Mouse (Mus musculus) CH12.LX (cell line): ENCODE measurements around the gene Prdx1. TPM values are rescaled to one million over a fixed set of nuclear protein-coding genes. Genes with fewer than 3 reads are reported as not detected.

ENCODE experiments used
- DNase-seq: peaks from one replicate; pipeline ENCODE4 v3.0.0-alpha.2; 2013; ENCODE audit errors: extremely low read depth
- H3K27ac ChIP-seq: 2 replicates; pipeline ENCODE4 v1.5.1; 2012; ENCODE audit warnings: low read depth, mild to moderate bottlenecking, control low read depth, moderate library complexity; ENCODE audit not compliant: insufficient read depth
- H3K27me3 ChIP-seq: replicated peaks from 2 replicates; pipeline ENCODE3; 2012; ENCODE audit warnings: inconsistent platforms
- H3K36me3 ChIP-seq, 2 experiments: replicated peaks in 1 of 2; 2 replicates each; pipeline versions ENCODE3 to v1.6.1; 2012; ENCODE audit warnings: inconsistent platforms in 1 of 2, low read length in 1 of 2, mild to moderate bottlenecking in 1 of 2, mixed read lengths in 1 of 2, moderate library complexity in 1 of 2; ENCODE audit not compliant: control insufficient read depth in 1 of 2, insufficient read depth in 1 of 2
- H3K4me1 ChIP-seq, 2 experiments: 2 replicates each; pipeline ENCODE4 v1.6.1; 2012; ENCODE audit warnings: inconsistent platforms in 1 of 2, moderate library complexity in 1 of 2; ENCODE audit not compliant: insufficient read depth in 2 of 2, control insufficient read depth in 1 of 2
- H3K4me2 ChIP-seq: 2 replicates; pipeline ENCODE4 v1.6.1; 2012; ENCODE audit warnings: low read depth, mild to moderate bottlenecking, control low read depth; ENCODE audit not compliant: poor library complexity, insufficient read depth, severe bottlenecking
- H3K4me3 ChIP-seq, 3 experiments: fragments of 150-350 bp in 1 of 3; sonication (generic) in 1 of 3; replicated peaks in 1 of 3; 2 replicates each; pipeline versions ENCODE3 to v1.5.1; 2011 to 2012; ENCODE audit warnings: low read depth in 2 of 3, low read length in 2 of 3, mild to moderate bottlenecking in 2 of 3, moderate library complexity in 2 of 3, control low read depth in 1 of 3, improper control_type of control experiment in 1 of 3, inconsistent platforms in 1 of 3, mixed read lengths in 1 of 3; ENCODE audit not compliant: poor library complexity in 1 of 3
- H3K79me2 ChIP-seq: replicated peaks from 2 replicates; pipeline ENCODE4 v1.6.1; 2012; ENCODE audit warnings: mild to moderate bottlenecking, moderate library complexity; ENCODE audit not compliant: control insufficient read depth, poor library complexity, insufficient read depth, severe bottlenecking; ENCODE audit errors: extremely low read depth
- H3K9ac ChIP-seq: 2 replicates; pipeline ENCODE4 v1.6.1; 2012; ENCODE audit warnings: low read depth, mild to moderate bottlenecking, control low read depth, moderate library complexity; ENCODE audit not compliant: insufficient read depth
- H3K9me3 ChIP-seq: replicated peaks from 2 replicates; pipeline ENCODE3; 2012; ENCODE audit warnings: low read length, inconsistent platforms, mixed read lengths
- CHD1 ChIP-seq: IDR thresholded peaks from 2 replicates; pipeline ENCODE4 v1.6.1; 2012; ENCODE audit warnings: low read depth, low read length, improper control_type of control experiment, inconsistent platforms
- ELF1 ChIP-seq: IDR thresholded peaks from 2 replicates; pipeline ENCODE4 v1.6.1; 2014; ENCODE audit warnings: low read depth, mild to moderate bottlenecking, inconsistent platforms, low read length, improper control_type of control experiment
- EP300 ChIP-seq: IDR thresholded peaks from 2 replicates; pipeline ENCODE4 v1.6.1; 2011; ENCODE audit warnings: low read length, improper control_type of control experiment
- HCFC1 ChIP-seq: IDR thresholded peaks from 2 replicates; pipeline ENCODE4 v1.6.1; 2012; ENCODE audit warnings: low read depth, mild to moderate bottlenecking, inconsistent platforms, low read length, improper control_type of control experiment
- JUN ChIP-seq: IDR thresholded peaks from 2 replicates; pipeline ENCODE4 v1.6.1; 2011; ENCODE audit warnings: low read depth, mild to moderate bottlenecking, low read length, improper control_type of control experiment, moderate library complexity; ENCODE audit not compliant: insufficient read depth
- MAZ ChIP-seq: IDR thresholded peaks from 2 replicates; pipeline ENCODE4 v1.6.1; 2012; ENCODE audit warnings: low read depth, mild to moderate bottlenecking, inconsistent platforms, low read length, improper control_type of control experiment, moderate library complexity
- MEF2A ChIP-seq: IDR thresholded peaks from 2 replicates; pipeline ENCODE4 v1.6.1; 2014; ENCODE audit warnings: low read depth, mild to moderate bottlenecking, inconsistent platforms, low read length, improper control_type of control experiment, borderline replicate concordance
- MYC ChIP-seq: IDR thresholded peaks from 2 replicates; pipeline ENCODE4 v1.6.1; 2011; ENCODE audit warnings: low read depth, mild to moderate bottlenecking, improper control_type of control experiment, low read length
- NELFE ChIP-seq: IDR thresholded peaks from 2 replicates; pipeline ENCODE4 v1.6.1; 2011; ENCODE audit warnings: low read depth, low read length, improper control_type of control experiment
- NRF1 ChIP-seq: IDR thresholded peaks from 2 replicates; pipeline ENCODE4 v1.6.1; 2014; ENCODE audit warnings: low read depth, mild to moderate bottlenecking, inconsistent platforms, low read length, improper control_type of control experiment, moderate library complexity
- POLR2A ChIP-seq: IDR thresholded peaks from 2 replicates; pipeline ENCODE4 v1.6.1; 2011; ENCODE audit warnings: low read depth, mild to moderate bottlenecking, improper control_type of control experiment, low read length
- RAD21 ChIP-seq: IDR thresholded peaks from 2 replicates; pipeline ENCODE4 v1.6.1; 2011; ENCODE audit warnings: low read depth, mild to moderate bottlenecking, low read length, improper control_type of control experiment, moderate library complexity
- RCOR1 ChIP-seq: conservative IDR thresholded peaks from 2 replicates; pipeline ENCODE4 v1.6.1; 2012; ENCODE audit warnings: low read depth, mild to moderate bottlenecking, inconsistent platforms, low read length, improper control_type of control experiment
- TCF12 ChIP-seq: IDR thresholded peaks from 2 replicates; pipeline ENCODE4 v1.6.1; 2014; ENCODE audit warnings: low read depth, mild to moderate bottlenecking, inconsistent platforms, low read length, improper control_type of control experiment
- ZC3H11A ChIP-seq: IDR thresholded peaks from 2 replicates; pipeline ENCODE4 v1.6.1; 2012; ENCODE audit warnings: low read depth, mild to moderate bottlenecking, inconsistent platforms, low read length, improper control_type of control experiment
- ZKSCAN1 ChIP-seq: IDR thresholded peaks from 2 replicates; pipeline ENCODE4 v1.6.1; 2012; ENCODE audit warnings: low read depth, inconsistent platforms, low read length, improper control_type of control experiment, borderline replicate concordance
- ZMIZ1 ChIP-seq: IDR thresholded peaks from 2 replicates; pipeline ENCODE4 v1.6.1; 2012; ENCODE audit warnings: low read depth, mild to moderate bottlenecking, inconsistent platforms, low read length, improper control_type of control experiment
- ZNF384 ChIP-seq: IDR thresholded peaks from 2 replicates; pipeline ENCODE4 v1.6.1; 2012; ENCODE audit warnings: low read depth, low read length, improper control_type of control experiment, inconsistent platforms
- dilution Hi-C: fragments of 300-500 bp; cut with MboI; formaldehyde crosslinking; loops from 2 replicates; pipeline ENCODE4 v1.14.3; 2020; ENCODE audit warnings: low sequenced_read_pairs; ENCODE audit not compliant: extremely low pct_unique_long_range_greater_than_20kb, extremely low pct_ligation_motif_present
- in situ Hi-C: fragments of 300-500 bp; cut with MboI; formaldehyde crosslinking; loops from 3 replicates; pipeline ENCODE4 v1.14.3; 2019; ENCODE audit warnings: low sequenced_read_pairs, low pct_ligation_motif_present, low pct_unique_long_range_greater_than_20kb, mixed read lengths
- polyA plus RNA-seq: library from polyadenylated mRNA; unstranded; fragments of >175 nt; gene quantifications from 2 replicates; pipeline ENCODE4 v1.2.1, GENCODE M21; 2012; ENCODE audit warnings: low read depth; ENCODE audit not compliant: insufficient read length
- total RNA-seq, 2 experiments: library from RNA; depleted of rRNA; stranded (reverse); fragments of 300-350 nt in 1 of 2; fragments of >200 nt in 1 of 2; gene quantifications; 2 replicates each; pipeline ENCODE4 v1.2.3; 2012 to 2014

Gene Prdx1
- total and polyA plus RNA-seq, 3 experiments: 269 to 1,274 (median 934) TPM

- TF ChIP-seq ELF1 (0 out of 2 replicates have a peak, but pooled peaks have one; percentile 13), MAZ (no peak), NRF1 (no peak), MYC (peak; percentile 98), NELFE (peak; percentile 42; the same call in 1 of the 2 replicates), JUN (peak; percentile 44; the same call in 1 of the 2 replicates), ZNF384 (no peak), HCFC1 (no peak; the same call in 1 of the 2 replicates), CHD1 (no peak), ZKSCAN1 (no peak), POLR2A (no peak), RAD21 (peak; percentile 37), TCF12 (no peak), ZMIZ1 (no peak), ZC3H11A (no peak), MEF2A (no peak), EP300 (peak; percentile 49; the same call in 1 of the 2 replicates), RCOR1 (0 out of 2 replicates have a peak, but pooled peaks have one; percentile 28)
Measured at GRCm38 (mm10) chr4:116703804-116704203, 18.5 kb downstream of the Prdx1 start (continued).

- Histone ChIP-seq H3K27me3 (no peaks in the 10 kb centered on the region), H3K27ac (no peak overlapping the region), H3K4me1 (peaks cover 0 to 34% of the 10 kb centered on the region in 2 experiments; a peak in 2 of 4 replicates), H3K36me3 (peaks cover 7 to 29% of the 10 kb centered on the region in 2 experiments), H3K9me3 (no peaks in the 10 kb centered on the region), H3K79me2 (peaks cover 8% of the 10 kb centered on the region), H3K4me3 (peak overlapping the region; percentile 57 to 74 (median 65)), H3K9ac (peak overlapping the region; percentile 65), H3K4me2 (peak overlapping the region; percentile 92)
- dilution Hi-C loops (no loop called here), in situ Hi-C loops (no loop called here)
- no peak for TF ChIP-seq ZC3H11A
- no peak for DNase-seq
Measured at GRCm38 (mm10) chr4:116707666-116708065, 22.3 kb downstream of the Prdx1 start.
